Mouse (Mus musculus) ES-CJ7 (cell line): ENCODE results near the gene Rtl5.
"Not testable (repeated sequence)": the region's sequence is repeated elsewhere in the genome, so short reads cannot be mapped to it uniquely, and the experiment has no call there.

ENCODE experiments used
- DNase-seq: peaks from one replicate; pipeline ENCODE4 v3.0.0; 2011; ENCODE audit warnings: low read depth, low spot score

Gene Rtl5

GRCm38 (mm10) chrX:102070591-102071471 is at the start of gene Rtl5:
Gene Rtl5 (minus strand): TSS chrX:102071304.
- DNase-seq: peak; percentile 68

- DNase-seq: peak; percentile 98
These were observed 48.1 kb upstream of the Rtl5 start, which contains the start of gene Pin4 for GRCm38 (mm10) chrX:102119042-102119864. Gene Pin4 (plus strand): TSS chrX:102119447.

GRCm38 (mm10) chrX:102115676-102116075 is 44.6 kb upstream of the Rtl5 start:
- DNase-seq: no peak

- not testable (repeated sequence) for DNase-seq
These were observed 38.2 kb upstream of the Rtl5 start for GRCm38 (mm10) chrX:102109349-102109748.

GRCm38 (mm10) chrX:102103830-102104229 is 32.7 kb upstream of the Rtl5 start:
- not testable (repeated sequence) for DNase-seq

- no peak for DNase-seq
These were observed 30.8 kb upstream of the Rtl5 start for GRCm38 (mm10) chrX:102101886-102102285.

GRCm38 (mm10) chrX:102094381-102094904 is 23.3 kb upstream of the Rtl5 start:
- DNase-seq: no peak

GRCm38 (mm10) chrX:102090605-102091004 is 19.5 kb upstream of the Rtl5 start:
- no peak for DNase-seq

- DNase-seq: no peak
These were observed 14.8 kb upstream of the Rtl5 start for GRCm38 (mm10) chrX:102085798-102086443.

- no peak for DNase-seq
These were observed 11.2 kb upstream of the Rtl5 start for GRCm38 (mm10) chrX:102082340-102082739.

- no peak for DNase-seq
These were observed 10.6 kb upstream of the Rtl5 start for GRCm38 (mm10) chrX:102081573-102082279.

- DNase-seq: no peak
These were observed 10.0 kb upstream of the Rtl5 start for GRCm38 (mm10) chrX:102081076-102081475.

GRCm38 (mm10) chrX:102076886-102077765 is 6.0 kb upstream of the Rtl5 start:
- DNase-seq: no peak

- DNase-seq: no peak
These were observed 4.1 kb upstream of the Rtl5 start for GRCm38 (mm10) chrX:102075158-102075557.

GRCm38 (mm10) chrX:102074435-102074834 is 3.3 kb upstream of the Rtl5 start:
- DNase-seq: no peak

GRCm38 (mm10) chrX:102073605-102074325 is 2.7 kb upstream of the Rtl5 start:
- DNase-seq: no peak

- DNase-seq: no peak
These were observed 413 bp upstream of the Rtl5 start for GRCm38 (mm10) chrX:102071517-102071916.

- no peak for DNase-seq
These were observed 2.1 kb downstream of the Rtl5 start for GRCm38 (mm10) chrX:102068811-102069540.

- no peak for DNase-seq
These were observed 4.0 kb downstream of the Rtl5 start for GRCm38 (mm10) chrX:102067118-102067517.
